ENCODE assay signal across 15 mouse cellular contexts in genomic region chr16:90864693-90865092, GRCm38 (mm10). TPM values are rescaled to one million over a fixed set of nuclear protein-coding genes. Genes with fewer than 3 reads are reported as not detected.
DNase-seq lines count a peak whose midpoint lies in the region; ATAC-seq and TF ChIP-seq lines count a peak whose summit lies in the region.
"Had no signal": no experiment of that assay in that cellular context is flagged by ENCODE, and none has a peak within 500 bp of the region (broad histone marks: within the 10 kb centered on the region; RNA-seq: fewer than 3 reads in every experiment).

No protein-coding gene starts in this region.

- no peak overlapping the region for H3K4me3 ChIP-seq in heart, embryonic 13.5 days
- no peak overlapping the region for H3K4me3 ChIP-seq in lung, postnatal 0 days (ENCODE audit: low read depth, low read length)
- no peak overlapping the region for H3K4me3 ChIP-seq in stomach, postnatal 0 days (ENCODE audit: low read depth, low read length)
- H3K4me3 ChIP-seq: forebrain, embryonic 10.5 days; midbrain, embryonic 12.5 days had no signal

- WGBS in heart, embryonic 13.5 days, result 29% methylated on average over 7 of the region's 7 CpGs
- 46% methylated on average over 7 of the region's 7 CpGs for WGBS in lung, postnatal 0 days
- 55% methylated on average over 7 of the region's 7 CpGs for WGBS in stomach, postnatal 0 days

- 0 out of 2 replicates have a peak overlapping the region, but pooled peaks have one; percentile 47 for H3K9ac ChIP-seq in heart, embryonic 13.5 days
- no peak overlapping the region for H3K9ac ChIP-seq in lung, postnatal 0 days (replicated peaks; ENCODE audit: low read depth)
- H3K9ac ChIP-seq in stomach, postnatal 0 days (ENCODE audit: low read length), result no peak overlapping the region
- H3K9ac ChIP-seq: hindbrain, embryonic 14.5 days; liver, postnatal 0 days; midbrain, embryonic 12.5 days had no signal

- H3K4me2 ChIP-seq in heart, embryonic 13.5 days, result no peak overlapping the region
- H3K4me2 ChIP-seq in lung, postnatal 0 days (replicated peaks; ENCODE audit: low read depth, low read length), result no peak overlapping the region
- no peak overlapping the region for H3K4me2 ChIP-seq in stomach, postnatal 0 days (replicated peaks; ENCODE audit: low read depth)
- H3K4me2 ChIP-seq: hindbrain, embryonic 14.5 days; midbrain, embryonic 12.5 days had no signal

- no peaks in the 10 kb centered on the region for H3K9me3 ChIP-seq in heart, embryonic 13.5 days
- no peaks in the 10 kb centered on the region for H3K9me3 ChIP-seq in lung, postnatal 0 days (ENCODE audit: low read length)
- no peaks in the 10 kb centered on the region for H3K9me3 ChIP-seq in stomach, postnatal 0 days (ENCODE audit: control insufficient read depth, low read length)
- H3K9me3 ChIP-seq: forebrain, embryonic 10.5 days; midbrain, embryonic 12.5 days had no signal

- H3K36me3 ChIP-seq in heart, embryonic 13.5 days, result no peaks in the 10 kb centered on the region
- no peaks in the 10 kb centered on the region for H3K36me3 ChIP-seq in lung, postnatal 0 days (ENCODE audit: insufficient read depth, low read length)
- H3K36me3 ChIP-seq in stomach, postnatal 0 days (ENCODE audit: control insufficient read depth, insufficient read depth, low read length), result no peaks in the 10 kb centered on the region
- H3K36me3 ChIP-seq: forebrain, embryonic 10.5 days; midbrain, embryonic 12.5 days had no signal

- peak overlapping the region; percentile 20; the same call in 1 of the 2 replicates for H3K27ac ChIP-seq in heart, embryonic 13.5 days (replicated peaks)
- H3K27ac ChIP-seq in lung, postnatal 0 days (ENCODE audit: low read length), result no peak overlapping the region
- H3K27ac ChIP-seq in stomach, postnatal 0 days (replicated peaks), result 0 out of 2 replicates have a peak overlapping the region, but pooled peaks have one; percentile 24
- H3K27ac ChIP-seq: forebrain, embryonic 10.5 days; hindbrain, embryonic 14.5 days; midbrain, embryonic 12.5 days had no signal

- H3K27me3 ChIP-seq in heart, embryonic 13.5 days (replicated peaks), result no peaks in the 10 kb centered on the region; the same call in 1 of the 2 replicates
- no peaks in the 10 kb centered on the region for H3K27me3 ChIP-seq in lung, postnatal 0 days (replicated peaks; ENCODE audit: insufficient read depth, low read length)
- H3K27me3 ChIP-seq in stomach, postnatal 0 days (ENCODE audit: control insufficient read depth, insufficient read depth, low read length), result no peaks in the 10 kb centered on the region
- H3K27me3 ChIP-seq: midbrain, embryonic 12.5 days had no signal

- intact Hi-C loops in heart, postnatal 25 days (cut with DNase I), result loop anchor here (5.0 kb wide), 1 partner anchor 32 kb away; no protein-coding TSS in a partner anchor

- no peak for DNase-seq in heart, postnatal 25 days (ENCODE audit: low spot score)
- peak; percentile 44 for DNase-seq in lung, postnatal 0 days (ENCODE audit: low spot score)
- no peak for DNase-seq in lung, postnatal 4 days
- peak; percentile 7 to 21 for DNase-seq in cerebellum, postnatal 36 days
- no peak for DNase-seq in stomach, postnatal 0 days (ENCODE audit: low spot score)
- no peak for DNase-seq in thymus, postnatal 10 days (ENCODE audit: low spot score in 2 of 2)
- DNase-seq in yolk sac, embryonic 10.5 days (ENCODE audit: low spot score), result no peak
- DNase-seq: embryo, embryonic 11 days; layer of hippocampus, adult 9-11 months; liver, postnatal 0 days; right cerebral cortex, adult 18-20 months had no signal

- H3K4me1 ChIP-seq in heart, embryonic 13.5 days, result peaks cover 38% of the 10 kb centered on the region
- no peaks in the 10 kb centered on the region for H3K4me1 ChIP-seq in lung, postnatal 0 days (ENCODE audit: insufficient read depth, low read depth, low read length)
- no peaks in the 10 kb centered on the region for H3K4me1 ChIP-seq in stomach, postnatal 0 days (replicated peaks; ENCODE audit: control insufficient read depth, insufficient read depth)

- TF ChIP-seq EP300 in lung, postnatal 0 days (IDR thresholded peaks at IDR 0.05), result no peak
- TF ChIP-seq EP300 in stomach, postnatal 0 days (optimal IDR thresholded peaks at IDR 0.05), result no peak

- no peak for TF ChIP-seq CTCF in lung, postnatal 0 days (IDR thresholded peaks at IDR 0.05)
- TF ChIP-seq CTCF in stomach, postnatal 0 days (IDR thresholded peaks at IDR 0.05; ENCODE audit: low read depth), result no peak

- ATAC-seq in heart, embryonic 13.5 days (ENCODE audit: extremely low read depth, insufficient number of reproducible peaks, low FRiP score, low TSS enrichment), result peak; percentile 45; the same call in 1 of the 2 replicates
- peak; percentile 19; the same call in 1 of the 2 replicates for ATAC-seq in lung, postnatal 0 days
- ATAC-seq in stomach, postnatal 0 days (ENCODE audit: low FRiP score, low TSS enrichment), result no peak
- ATAC-seq: liver, postnatal 0 days had no signal

RNA-seq across cellular contexts. Expression of gene Eva1c, which starts 38.2 kb away (rescaled TPM):
- polyA plus RNA-seq in heart, embryonic 13.5 days (2015; fragmentation: Nextera tagmentation; extraction: Ambion mirVana), result 2.6 and 3.6 TPM in 2 replicates
- total RNA-seq in heart, postnatal 25 days (2021), result 1 to 10 TPM in 1 of 2 experiments, under 1 TPM in 1; 0.89 to 1.4 TPM
- polyA plus RNA-seq in lung, postnatal 0 days (2015; fragmentation: Nextera tagmentation; extraction: Ambion mirVana), result 5.9 and 9.6 TPM in 2 replicates
- polyA plus RNA-seq in stomach, postnatal 0 days (2015; fragmentation: Nextera tagmentation; extraction: Ambion mirVana), result 3.0 and 3.6 TPM in 2 replicates

RNA-seq across cellular contexts. Expression of gene Urb1, which starts 54.5 kb away (rescaled TPM):
- 5.9 and 6.4 TPM in 2 replicates for polyA plus RNA-seq in heart, embryonic 13.5 days (2015; fragmentation: Nextera tagmentation; extraction: Ambion mirVana)
- total RNA-seq in heart, postnatal 25 days (2021), result 1 to 10 TPM; 5.7 to 6.3 TPM
- polyA plus RNA-seq in lung, postnatal 0 days (2015; fragmentation: Nextera tagmentation; extraction: Ambion mirVana), result 2.7 TPM in 2 replicates
- polyA plus RNA-seq in stomach, postnatal 0 days (2015; fragmentation: Nextera tagmentation; extraction: Ambion mirVana), result 2.7 TPM in 2 replicates

Comparison
In these comparisons a context has a peak if more than half of its experiments do, and no peak if none do; other contexts are left out.
1. DNase-seq: peak in lung, postnatal 0 days (single experiment) and cerebellum, postnatal 36 days (2 of 2); none in heart, postnatal 25 days (single experiment), lung, postnatal 4 days (0 of 2), stomach, postnatal 0 days (single experiment), thymus, postnatal 10 days (0 of 2) and yolk sac, embryonic 10.5 days (single experiment).